Mouse (Mus musculus) Muller cell, postnatal 12 days (primary cell): ENCODE measurements around the gene Tle2.
A peak's percentile ranks its signal among the peaks of the same experiment; 100 is the strongest.

Source experiments
- DNase-seq: peaks from one replicate; pipeline ENCODE4 v3.0.0-alpha.2; 2015; ENCODE audit errors: inconsistent ontology term

Tle2 gene

DNA sequence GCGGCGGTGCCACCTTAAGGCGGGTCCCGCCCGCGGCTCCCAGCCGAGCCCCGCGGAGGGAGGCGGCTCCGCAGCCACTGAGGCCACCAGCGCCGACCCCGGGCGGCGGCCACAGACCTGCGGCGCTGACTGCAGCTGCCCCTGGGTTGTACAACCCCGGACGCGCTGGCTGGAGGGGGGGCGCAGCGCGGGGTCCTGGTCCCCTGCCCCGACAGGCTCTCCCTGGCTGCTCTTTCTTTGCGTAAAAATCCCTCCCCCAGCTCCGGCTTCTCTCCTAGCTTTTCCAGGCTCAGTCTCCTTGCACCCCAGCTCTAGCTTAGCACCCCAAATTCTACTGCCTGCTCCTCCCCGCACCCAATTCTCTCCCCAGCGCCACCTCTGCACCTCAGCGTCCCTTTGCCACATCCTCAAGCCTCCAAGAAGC lies 859 bp downstream of the Tle2 start:
- DNase-seq, result peak; percentile 52

DNA sequence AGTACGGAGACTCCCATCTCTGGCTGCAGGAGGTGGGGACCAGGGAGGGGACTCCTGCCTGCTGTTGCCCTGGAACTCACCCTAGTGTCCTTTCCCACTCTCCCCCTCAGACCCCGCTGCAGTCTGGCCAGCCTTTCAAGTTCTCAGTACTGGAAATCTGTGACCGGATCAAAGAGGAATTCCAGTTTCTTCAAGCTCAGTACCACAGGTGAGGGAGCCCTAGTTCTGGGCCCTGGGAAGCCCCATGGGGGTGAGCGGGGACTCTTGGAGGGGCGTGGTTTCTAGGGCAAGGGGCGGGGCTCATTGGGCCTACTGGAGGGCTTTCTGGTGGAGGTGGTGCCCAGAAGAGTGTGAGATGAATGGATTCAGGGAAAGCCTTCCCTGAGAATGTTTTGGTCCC lies 1.3 kb downstream of the Tle2 start:
- DNase-seq, result no peak

- no peak for DNase-seq
These were observed 5.6 kb downstream of the Tle2 start for GRCm38 (mm10) chr10:81579967-81580366.

GRCm38 (mm10) chr10:81580441-81581070 lies 6.2 kb downstream of the Tle2 start:
- DNase-seq, result no peak

DNA sequence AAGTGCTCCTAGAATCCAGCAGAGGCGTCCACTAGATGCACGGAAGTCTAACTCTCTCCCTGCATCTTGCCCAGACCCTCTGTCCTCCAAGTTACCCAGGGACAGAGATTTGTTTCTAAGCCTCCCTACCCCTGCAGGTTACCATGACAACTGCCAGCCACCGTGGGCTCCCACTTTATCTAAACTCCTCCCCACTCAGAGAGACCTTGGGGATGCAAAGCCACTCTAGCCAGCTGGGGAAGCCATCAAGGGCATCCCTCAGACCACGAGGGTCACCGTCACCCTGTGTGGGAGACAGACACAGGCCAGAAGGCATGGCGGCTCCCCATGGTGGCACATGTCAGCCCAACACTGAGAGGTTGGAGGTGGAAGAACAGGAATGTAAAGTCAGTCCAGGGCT lies 9.0 kb downstream of the Tle2 start:
- DNase-seq, result no peak

- no peak for DNase-seq
These were observed 14.4 kb downstream of the Tle2 start for GRCm38 (mm10) chr10:81588739-81589138.

DNA sequence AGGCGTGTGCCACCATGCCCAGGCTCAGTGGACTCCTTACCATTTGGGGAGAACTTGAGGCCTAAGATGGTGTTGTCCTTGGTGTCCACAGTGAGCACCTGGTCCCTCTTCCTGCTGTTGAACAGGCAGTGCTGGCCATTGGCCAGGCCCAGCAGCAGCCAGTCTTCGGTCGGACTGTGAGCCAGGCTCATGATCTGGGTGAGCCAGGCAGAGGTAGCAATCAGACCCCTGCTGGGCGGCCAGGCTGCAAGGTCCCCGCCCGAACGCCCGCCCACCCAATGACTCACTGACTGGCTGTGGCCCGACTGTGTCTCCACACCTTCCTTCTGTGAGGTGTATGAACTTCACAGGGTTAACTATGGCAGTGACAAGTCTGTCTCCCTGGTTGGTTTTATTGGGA lies 17.5 kb downstream of the Tle2 start:
- DNase-seq, result no peak

DNA sequence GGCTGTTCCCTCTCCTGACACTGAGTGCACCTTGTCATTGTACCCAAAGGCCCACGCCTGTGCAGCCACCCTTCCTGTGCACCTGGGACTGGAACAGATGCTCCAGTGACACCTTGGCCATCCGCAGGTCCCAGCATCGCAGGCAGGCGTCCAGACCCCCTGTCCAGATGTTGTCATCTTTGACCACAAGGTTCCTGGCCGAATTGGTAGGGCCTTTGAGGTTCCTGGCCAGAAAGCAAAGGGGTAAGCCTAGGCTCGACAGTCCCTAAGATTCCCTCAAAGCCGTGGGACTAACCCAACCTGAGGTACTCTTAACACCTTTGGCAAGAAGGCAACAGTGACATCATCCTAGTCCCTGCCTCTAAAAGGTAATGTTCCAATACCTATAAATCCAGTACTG lies 18.3 kb downstream of the Tle2 start:
- DNase-seq, result no peak

- DNase-seq, result no peak
These were observed 18.9 kb downstream of the Tle2 start for GRCm38 (mm10) chr10:81593223-81593622.

- no peak for DNase-seq
These were observed 19.6 kb downstream of the Tle2 start for GRCm38 (mm10) chr10:81593935-81594334.

- DNase-seq, result no peak
These were observed 21.2 kb downstream of the Tle2 start for GRCm38 (mm10) chr10:81595599-81595998.

DNA sequence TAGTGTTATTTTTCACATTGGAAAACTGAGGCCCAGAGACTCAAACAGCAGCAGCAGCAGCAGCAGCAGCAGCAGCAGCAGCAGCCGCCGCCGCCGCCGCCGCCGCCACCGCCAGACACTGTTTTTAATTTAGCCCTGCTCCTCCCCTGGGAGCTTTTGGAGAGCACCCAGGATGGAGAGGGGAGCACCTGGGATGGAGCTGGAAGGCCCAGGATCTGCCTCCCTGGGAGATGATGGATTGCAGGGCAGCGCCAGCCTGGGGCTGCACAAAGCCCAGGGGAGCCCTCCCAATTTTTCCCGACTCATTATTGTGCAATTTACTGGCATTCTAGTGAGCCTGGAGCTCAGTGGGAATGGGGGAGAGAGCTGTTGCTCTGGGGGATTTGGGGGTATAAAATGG lies 22.2 kb downstream of the Tle2 start:
- DNase-seq, result peak; percentile 24

- DNase-seq, result peak; percentile 45
These were observed 23.0 kb downstream of the Tle2 start for GRCm38 (mm10) chr10:81597137-81597950.

DNA sequence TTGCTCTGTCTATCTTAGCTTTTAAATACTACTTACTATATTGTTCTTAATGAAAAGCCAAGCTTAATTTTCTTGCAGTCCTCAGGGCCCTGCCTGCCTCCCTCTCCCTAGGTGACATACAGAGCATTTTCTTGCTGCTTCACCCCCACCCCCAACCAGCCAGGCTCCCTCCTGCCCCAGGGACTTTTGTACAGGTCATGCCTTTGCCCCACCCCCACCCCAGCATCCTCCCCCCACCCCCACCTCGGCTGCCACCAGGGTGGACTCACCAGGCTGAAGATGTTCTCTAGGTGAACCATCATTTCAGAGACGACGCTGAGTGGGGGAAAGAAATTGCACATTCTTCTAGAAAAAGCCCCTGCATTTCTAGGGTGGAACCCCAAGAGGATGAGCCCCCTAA lies 24.0 kb downstream of the Tle2 start:
- no peak for DNase-seq

GRCm38 (mm10) chr10:81598871-81599270 lies 24.5 kb downstream of the Tle2 start:
- no peak for DNase-seq

DNA sequence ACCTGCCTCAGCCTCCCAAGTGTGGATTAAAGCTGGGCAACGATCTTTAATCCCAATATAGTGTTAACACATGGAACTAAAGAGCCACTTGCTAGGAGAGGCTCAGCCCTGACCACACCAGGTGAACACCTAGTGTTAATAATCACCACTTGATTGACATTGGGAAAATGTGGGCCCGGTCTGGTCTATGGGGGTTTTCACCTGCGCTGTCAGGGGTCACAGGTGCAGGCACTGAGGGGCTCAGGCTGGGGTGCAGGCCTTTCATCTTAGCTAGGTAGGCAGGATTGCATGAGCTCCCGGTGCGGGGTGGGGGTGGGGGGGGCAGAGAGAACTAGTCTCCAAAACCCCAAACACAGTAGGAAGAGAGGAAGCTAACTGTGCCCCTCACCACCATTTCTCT lies 25.3 kb downstream of the Tle2 start:
- DNase-seq, result no peak

- DNase-seq, result no peak
These were observed 25.7 kb downstream of the Tle2 start for GRCm38 (mm10) chr10:81600096-81600495.

GRCm38 (mm10) chr10:81600738-81601203 lies 26.4 kb downstream of the Tle2 start, which contains the start of gene Tle6:
Tle6 (minus strand) TSS chr10:81601073.
- DNase-seq, result peak; percentile 96

GRCm38 (mm10) chr10:81601396-81601905 lies 27.1 kb downstream of the Tle2 start:
- DNase-seq, result no peak

GRCm38 (mm10) chr10:81602741-81603151 lies 28.4 kb downstream of the Tle2 start:
- DNase-seq, result peak; percentile 63

GRCm38 (mm10) chr10:81604019-81604967 lies 29.9 kb downstream of the Tle2 start:
- DNase-seq, result no peak
